Mouse (Mus musculus): ENCODE results near the gene Kif24.

The Kif24 gene

GRCm38 (mm10) chr4:41399904-41400303, 64.8 kb downstream of the Kif24 start:
- no peak for DNase-seq

GRCm38 (mm10) chr4:41398353-41398752, 66.3 kb downstream of the Kif24 start:
- no peak for DNase-seq

- no peak for DNase-seq
These were observed 70.0 kb downstream of the Kif24 start for GRCm38 (mm10) chr4:41394651-41395050.

GRCm38 (mm10) chr4:41391015-41391414, 73.7 kb downstream of the Kif24 start:
- no peak for DNase-seq

GRCm38 (mm10) chr4:41390122-41390521, 74.6 kb downstream of the Kif24 start:
- DNase-seq, result peak; percentile 81 to 93

GRCm38 (mm10) chr4:41389240-41389639, 75.4 kb downstream of the Kif24 start:
- DNase-seq, result peak; percentile 24 to 57

- DNase-seq, result peak in 1 of 2 experiments; percentile 49
These were observed 76.1 kb downstream of the Kif24 start for GRCm38 (mm10) chr4:41388616-41389015.

- DNase-seq, result no peak
These were observed 76.8 kb downstream of the Kif24 start for GRCm38 (mm10) chr4:41387755-41388469.

- DNase-seq, result peak in 1 of 2 experiments; percentile 6
These were observed 78.2 kb downstream of the Kif24 start for GRCm38 (mm10) chr4:41386412-41386975.

- no peak for DNase-seq
These were observed 83.3 kb downstream of the Kif24 start for GRCm38 (mm10) chr4:41381213-41381950.

GRCm38 (mm10) chr4:41377567-41377966, 87.1 kb downstream of the Kif24 start:
- no peak for DNase-seq

- no peak for DNase-seq
These were observed 94.8 kb downstream of the Kif24 start for GRCm38 (mm10) chr4:41369702-41370437.

- no peak for DNase-seq
These were observed 96.5 kb downstream of the Kif24 start for GRCm38 (mm10) chr4:41368198-41368597.

GRCm38 (mm10) chr4:41361059-41361458, 103.6 kb downstream of the Kif24 start:
- DNase-seq, result no peak

- DNase-seq, result no peak
These were observed 105.3 kb downstream of the Kif24 start for GRCm38 (mm10) chr4:41359358-41359757.

- no peak for DNase-seq
These were observed 106.0 kb downstream of the Kif24 start for GRCm38 (mm10) chr4:41358669-41359068.

GRCm38 (mm10) chr4:41357154-41357553, 107.5 kb downstream of the Kif24 start:
- no peak for DNase-seq

- DNase-seq, result no peak
These were observed 111.4 kb downstream of the Kif24 start for GRCm38 (mm10) chr4:41353265-41353664.

GRCm38 (mm10) chr4:41352758-41353157, 111.9 kb downstream of the Kif24 start:
- no peak for DNase-seq

- peak; percentile 54 to 81 for DNase-seq
These were observed 115.5 kb downstream of the Kif24 start for GRCm38 (mm10) chr4:41349199-41349591.

- DNase-seq, result peak; percentile 96 to 97
These were observed 116.0 kb downstream of the Kif24 start, which contains the start of gene Ubap1 for GRCm38 (mm10) chr4:41348584-41349198. Gene Ubap1, plus strand, starts transcription at chr4:41348996.

- DNase-seq, result no peak
These were observed 116.8 kb downstream of the Kif24 start for GRCm38 (mm10) chr4:41347839-41348238.

- DNase-seq, result peak; percentile 59 to 80
These were observed 118.7 kb downstream of the Kif24 start for GRCm38 (mm10) chr4:41346011-41346410.

All from kidney, postnatal 25 days (tissue).